Mouse (Mus musculus): ENCODE measurements around the gene Mia2. TPM values are rescaled to one million over a fixed set of nuclear protein-coding genes. Genes with fewer than 3 reads are reported as not detected.

Gene Mia2
- total RNA-seq, 2 experiments from 2014 or later: 40.1 to 46.1 TPM

DNA sequence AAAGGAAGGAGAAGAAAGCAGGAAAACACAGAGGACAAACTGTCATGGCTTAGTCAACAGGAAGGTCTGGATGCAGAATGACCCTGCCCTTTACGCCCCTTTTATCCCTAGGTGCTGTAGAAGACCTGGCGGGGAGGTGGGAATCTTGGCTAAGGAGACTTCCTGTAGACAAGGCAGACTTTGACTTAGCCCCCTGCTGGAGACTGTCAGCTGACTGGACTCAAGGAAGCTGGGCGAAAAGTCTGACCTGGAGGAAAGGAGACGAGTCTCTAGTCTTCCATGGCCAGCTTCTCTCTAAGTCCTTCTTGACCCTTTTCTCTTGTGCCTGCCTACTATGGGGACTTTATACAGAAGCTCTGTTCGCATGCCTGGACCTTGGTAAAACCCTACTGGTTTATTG, 11.2 kb upstream of the Mia2 start:
- intact Hi-C loops (cut with DNase I): no loop called here
- DNase-seq (ENCODE audit: low spot score in 2 of 2): no peak

GRCm38 (mm10) chr12:59086171-59086570, 9.4 kb upstream of the Mia2 start:
- no peak for DNase-seq (ENCODE audit: low spot score in 2 of 2)
- intact Hi-C loops (cut with DNase I): no loop called here

- intact Hi-C loops (cut with DNase I): no loop called here
- DNase-seq (ENCODE audit: low spot score in 2 of 2): no peak
These were observed 2.1 kb upstream of the Mia2 start for GRCm38 (mm10) chr12:59093543-59093942.

- intact Hi-C loops (cut with DNase I): no loop called here
- no peak for DNase-seq (ENCODE audit: low spot score in 2 of 2)
These were observed 9.2 kb downstream of the Mia2 start for GRCm38 (mm10) chr12:59104771-59105170.

- DNase-seq (ENCODE audit: low spot score in 2 of 2): no peak
- intact Hi-C loops (cut with DNase I): no loop called here
These were observed 10.3 kb downstream of the Mia2 start for GRCm38 (mm10) chr12:59105914-59106313.

DNA sequence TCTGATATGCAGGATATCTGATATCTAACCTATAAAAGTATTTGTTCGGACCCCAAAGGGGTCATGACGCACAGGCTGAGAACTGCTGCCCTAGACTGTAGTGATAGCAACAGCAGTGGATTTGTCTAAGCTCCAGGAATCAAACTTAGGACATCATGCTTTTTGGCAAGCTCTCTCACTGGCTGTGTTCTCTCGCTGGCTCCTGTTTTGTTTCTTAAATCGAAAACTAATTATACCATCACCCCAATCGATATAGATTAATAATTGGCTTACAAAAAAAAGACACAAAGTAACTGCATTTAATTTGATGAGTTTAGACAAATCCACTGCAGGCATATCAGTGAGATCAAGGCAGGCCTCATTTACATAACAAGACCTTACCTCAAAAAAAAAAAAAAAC, 10.9 kb downstream of the Mia2 start:
- intact Hi-C loops (cut with DNase I): no loop called here
- DNase-seq (ENCODE audit: low spot score in 2 of 2): no peak

- DNase-seq (ENCODE audit: low spot score in 2 of 2): no peak
- intact Hi-C loops (cut with DNase I): no loop called here
These were observed 12.3 kb downstream of the Mia2 start for GRCm38 (mm10) chr12:59107926-59108325.

- intact Hi-C loops (cut with DNase I): no loop called here
- DNase-seq (ENCODE audit: low spot score in 2 of 2): peak; percentile 9 to 85
These were observed 21.6 kb downstream of the Mia2 start for GRCm38 (mm10) chr12:59117184-59117583.

- DNase-seq (ENCODE audit: low spot score in 2 of 2): no peak
- intact Hi-C loops (cut with DNase I): no loop called here
These were observed 29.8 kb downstream of the Mia2 start for GRCm38 (mm10) chr12:59125426-59125825.

- no peak for DNase-seq (ENCODE audit: low spot score in 2 of 2)
- intact Hi-C loops (cut with DNase I): no loop called here
These were observed 32.9 kb downstream of the Mia2 start for GRCm38 (mm10) chr12:59128501-59128900.

GRCm38 (mm10) chr12:59129038-59129437, 33.4 kb downstream of the Mia2 start:
- DNase-seq (ENCODE audit: low spot score in 2 of 2): no peak
- intact Hi-C loops (cut with DNase I): no loop called here

GRCm38 (mm10) chr12:59129592-59129991, 34.0 kb downstream of the Mia2 start:
- intact Hi-C loops (cut with DNase I): no loop called here
- DNase-seq (ENCODE audit: low spot score in 2 of 2): peak; percentile 40 to 61

DNA sequence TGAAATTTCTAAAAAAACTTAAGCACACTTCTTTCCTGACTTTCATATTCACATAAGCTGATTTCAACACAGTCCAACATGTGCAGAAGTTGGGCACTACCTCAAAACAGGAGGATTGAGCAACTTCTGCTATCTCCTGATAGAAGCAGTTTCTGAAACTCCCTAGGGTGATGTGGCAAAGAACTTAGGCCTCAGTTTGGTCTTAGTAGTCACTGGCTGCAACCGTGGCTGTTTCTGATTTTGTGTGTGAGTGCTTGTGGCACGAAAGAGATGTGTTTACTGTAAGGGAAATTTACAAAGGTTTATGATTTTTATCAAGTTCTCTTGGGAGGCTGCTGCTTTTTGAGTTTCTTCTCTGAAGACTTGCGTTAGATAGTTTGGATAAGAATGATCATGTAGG, 34.6 kb downstream of the Mia2 start:
- intact Hi-C loops (cut with DNase I): loop anchor here (2.0 kb wide), 3 partner anchors 63 to 117 kb away; partner anchors contain the start of genes Fbxo33, Gemin2, Pnn and Sec23a

GRCm38 (mm10) chr12:59130651-59131577, 35.3 kb downstream of the Mia2 start:
- peak; percentile 95 to 96 for DNase-seq (ENCODE audit: low spot score in 2 of 2)
- intact Hi-C loops (cut with DNase I): loop anchor here (2.0 kb wide), 3 partner anchors 64 to 118 kb away; partner anchors contain the start of genes Fbxo33, Gemin2, Pnn and Sec23a

More for the DNA sequence above, 34.6 kb downstream of the Mia2 start:
- DNase-seq (ENCODE audit: low spot score in 2 of 2): peak in 1 of 2 experiments; percentile 18

DNA sequence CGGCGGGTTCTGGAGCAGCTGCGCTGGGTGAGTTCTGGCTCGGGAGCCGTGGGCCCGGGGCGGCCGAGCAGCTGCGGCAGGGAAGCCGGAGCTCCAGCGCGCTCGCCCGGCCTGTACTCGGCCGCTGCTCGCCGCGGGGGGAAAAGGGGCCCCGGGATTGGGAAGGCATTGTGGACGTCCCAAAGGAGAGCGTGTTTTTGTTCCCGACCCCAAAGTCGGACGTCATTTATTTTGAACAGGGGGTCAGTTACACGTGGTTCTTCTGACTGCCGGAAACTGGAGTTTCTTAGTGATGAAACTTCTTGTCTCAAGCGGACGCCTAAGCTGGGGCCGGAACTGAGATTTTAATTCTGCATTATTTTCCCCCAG, 36.0 kb downstream of the Mia2 start:
- intact Hi-C loops (cut with DNase I): loop anchor here (2.0 kb wide), 3 partner anchors 65 to 119 kb away; partner anchors contain the start of genes Fbxo33, Gemin2, Pnn and Sec23a
- DNase-seq (ENCODE audit: low spot score in 2 of 2): no peak

GRCm38 (mm10) chr12:59132462-59132861, 36.9 kb downstream of the Mia2 start:
- DNase-seq (ENCODE audit: low spot score in 2 of 2): no peak
- intact Hi-C loops (cut with DNase I): no loop called here

GRCm38 (mm10) chr12:59132940-59133339, 37.3 kb downstream of the Mia2 start:
- no peak for DNase-seq (ENCODE audit: low spot score in 2 of 2)
- intact Hi-C loops (cut with DNase I): no loop called here

- intact Hi-C loops (cut with DNase I): no loop called here
These were observed 37.9 kb downstream of the Mia2 start for GRCm38 (mm10) chr12:59133437-59133999.

GRCm38 (mm10) chr12:59135096-59135495, 39.5 kb downstream of the Mia2 start:
- intact Hi-C loops (cut with DNase I): no loop called here
- no peak for DNase-seq (ENCODE audit: low spot score in 2 of 2)

More at GRCm38 (mm10) chr12:59133437-59133999, 37.9 kb downstream of the Mia2 start:
- no peak for DNase-seq (ENCODE audit: low spot score in 2 of 2)

DNA sequence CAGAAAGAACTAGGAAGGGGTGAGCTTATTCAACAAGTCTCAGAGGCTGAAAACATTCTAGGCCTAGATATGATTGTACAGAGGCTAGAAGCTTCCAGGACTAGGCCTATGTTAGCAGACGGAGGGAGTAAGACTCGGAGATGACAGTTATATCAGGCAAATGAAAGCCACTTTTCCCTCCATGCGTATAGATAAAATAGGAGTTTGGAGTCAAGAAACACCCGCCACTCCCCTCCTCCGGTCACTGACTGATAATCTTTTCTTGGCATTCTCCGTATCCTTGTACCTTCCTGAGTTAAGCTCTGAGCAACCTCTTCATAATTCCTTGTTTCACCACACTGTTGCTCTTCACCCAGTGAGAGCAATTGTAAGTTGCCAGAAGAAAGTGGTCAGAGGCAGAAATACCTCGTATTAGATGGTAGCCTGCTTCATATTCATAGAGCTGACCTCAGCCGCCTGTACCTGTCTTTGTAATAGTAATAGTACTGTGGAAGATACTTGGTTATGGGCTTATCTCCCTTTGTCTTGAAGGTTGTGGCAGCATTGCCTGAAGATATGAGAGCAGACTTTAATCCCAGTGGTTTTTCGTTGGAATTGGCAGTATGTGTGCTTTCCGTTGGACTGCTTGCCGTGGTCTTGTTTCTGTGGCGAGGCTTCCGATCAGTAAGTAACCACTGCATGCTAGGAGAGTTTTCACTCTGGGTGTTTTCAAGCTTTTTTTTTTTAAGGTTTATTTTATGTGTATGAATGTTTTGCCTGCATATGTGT, 40.1 kb downstream of the Mia2 start:
- DNase-seq (ENCODE audit: low spot score in 2 of 2): no peak
- intact Hi-C loops (cut with DNase I): no loop called here
